Mouse (Mus musculus) macrophage (primary cell): ENCODE data around the gene Tmbim4. TPM values are rescaled to one million over a fixed set of nuclear protein-coding genes. Genes with fewer than 3 reads are reported as not detected.
A peak's percentile ranks its signal among the peaks of the same experiment; 100 is the strongest.

Source experiments
- H3K27ac ChIP-seq: fragments of 350-480 bp; formaldehyde crosslinking; 2 replicates; pipeline ENCODE4 v1.9.0; 2021
- H3K36me3 ChIP-seq: fragments of 350-480 bp; formaldehyde crosslinking; 2 replicates; pipeline ENCODE4 v1.9.0; 2021; ENCODE audit errors: inconsistent target
- H3K4me3 ChIP-seq: fragments of 350-480 bp; formaldehyde crosslinking; 2 replicates; pipeline ENCODE4 v1.9.0; 2021; ENCODE audit errors: inconsistent target
- H3K79me2 ChIP-seq: fragments of 350-480 bp; formaldehyde crosslinking; 2 replicates; pipeline ENCODE4 v1.9.0; 2021; ENCODE audit errors: inconsistent target
- WGBS: methylation state at CpG from one replicate; pipeline ENCODE4 v1.1.7; 2026; ENCODE audit warnings: inconsistent platforms; ENCODE audit not compliant: missing documents; 5-methylcytosine and 5-hydroxymethylcytosine counted together
- polyA plus RNA-seq: library from polyadenylated mRNA; stranded (reverse); fragments of 250-400 nt; gene quantifications from 3 replicates; pipeline ENCODE4 v1.2.4, GENCODE M21; 2018; ENCODE audit warnings: inconsistent platforms

The Tmbim4 gene
- polyA plus RNA-seq, 1 experiment from 2014 or later, result 63.2 TPM

DNA sequence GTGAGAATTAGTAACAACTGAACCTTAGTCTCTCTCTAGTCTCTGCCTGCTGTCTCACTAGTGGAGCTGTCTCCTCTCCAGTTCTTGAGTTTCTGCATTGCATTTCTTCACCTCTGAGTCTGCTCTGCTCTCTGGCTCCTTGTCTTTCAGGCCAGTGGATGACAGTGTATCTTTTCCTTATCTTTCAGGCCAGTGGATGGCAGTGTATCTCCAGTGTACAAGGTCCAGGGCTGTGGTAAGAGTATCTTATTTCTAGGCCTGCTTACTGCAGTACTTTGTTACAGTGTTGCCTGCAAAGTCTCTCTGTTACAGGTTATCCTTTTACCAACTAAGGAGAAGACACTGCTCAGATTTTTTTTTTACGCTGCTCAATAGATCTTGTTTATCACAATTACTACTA, 18.5 kb upstream of the Tmbim4 start:
- Histone ChIP-seq H3K36me3 (0 out of 2 replicates have a peak, but pooled peaks cover 12% of the 10 kb centered on the region), H3K27ac (no peak overlapping the region), H3K79me2 (peaks cover 27% of the 10 kb centered on the region; the same call in 1 of the 2 replicates), H3K4me3 (no peak overlapping the region)
- WGBS, result 100% methylated on average over 1 of the region's 1 CpGs

DNA sequence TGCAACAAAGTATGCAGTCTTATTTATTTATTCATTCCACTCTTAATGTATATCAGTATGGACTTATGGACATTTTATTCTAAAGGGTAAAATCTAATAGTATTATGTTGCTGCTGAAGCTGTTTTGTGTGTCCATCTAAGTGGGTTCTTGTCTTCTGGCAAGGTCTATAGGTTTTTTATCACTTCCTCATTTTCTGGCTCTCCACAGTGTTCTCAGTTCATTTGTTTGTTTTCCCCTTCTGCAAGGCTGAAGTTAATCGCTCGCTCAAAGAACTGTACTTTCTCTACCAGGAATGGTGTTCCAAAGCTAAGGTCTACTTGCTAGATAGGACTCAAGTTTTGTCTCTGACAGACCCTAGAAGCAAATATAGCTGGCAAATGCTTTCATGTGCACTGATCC, 18.0 kb upstream of the Tmbim4 start:
- Histone ChIP-seq H3K79me2 (peaks cover 32% of the 10 kb centered on the region; the same call in 1 of the 2 replicates), H3K36me3 (0 out of 2 replicates have a peak, but pooled peaks cover 12% of the 10 kb centered on the region), H3K4me3 (no peak overlapping the region), H3K27ac (no peak overlapping the region)
- 10% methylated on average over 2 of the region's 2 CpGs for WGBS

DNA sequence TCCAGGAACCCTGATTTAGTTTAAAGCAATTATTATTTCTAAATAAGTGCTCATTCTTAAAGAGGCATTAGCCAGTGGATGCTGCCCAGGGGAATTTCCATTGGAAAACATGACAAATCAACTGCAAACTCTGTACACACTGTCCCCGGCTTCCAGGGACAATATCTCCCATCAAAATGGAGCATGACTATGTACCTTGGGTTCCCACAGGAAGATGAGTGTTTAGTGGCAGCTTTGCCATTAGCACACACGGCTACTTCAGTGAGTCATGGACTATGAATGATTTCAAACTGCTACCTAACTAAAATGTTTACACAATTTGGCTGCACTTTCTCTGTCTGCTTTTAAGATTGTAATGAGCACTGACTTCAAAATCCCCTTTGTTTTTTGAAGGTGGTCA, 12.9 kb upstream of the Tmbim4 start:
- no peak overlapping the region for H3K27ac ChIP-seq
- H3K4me3 ChIP-seq, result no peak overlapping the region
- H3K36me3 ChIP-seq, result no peaks in the 10 kb centered on the region
- 75% methylated on average over 1 of the region's 2 CpGs for WGBS
- H3K79me2 ChIP-seq, result peaks cover 68% of the 10 kb centered on the region; the same call in 1 of the 2 replicates

DNA sequence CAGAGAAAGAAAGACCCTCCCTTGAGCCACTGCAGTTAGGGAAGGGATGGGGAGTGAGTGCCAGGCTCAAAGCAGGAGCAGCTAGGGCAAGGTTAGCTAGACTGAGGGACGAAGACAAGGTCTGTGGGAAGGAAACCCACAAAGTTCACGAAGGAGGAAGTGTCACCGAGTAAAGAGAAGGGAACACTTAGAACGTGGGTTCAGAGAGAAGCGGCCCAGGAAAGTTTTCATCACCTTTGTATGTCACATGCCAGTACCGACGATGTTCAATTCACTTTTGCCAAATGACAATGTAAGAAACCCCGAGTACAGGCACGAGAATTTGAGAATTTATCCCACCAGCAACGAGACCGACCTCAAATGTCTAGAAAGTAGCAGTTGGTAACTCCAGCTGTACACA, 12.1 kb upstream of the Tmbim4 start:
- H3K79me2 ChIP-seq, result peaks cover 76% of the 10 kb centered on the region; the same call in 1 of the 2 replicates
- H3K27ac ChIP-seq, result peak overlapping the region; percentile 65
- peak overlapping the region; percentile 1; the same call in 1 of the 2 replicates for H3K4me3 ChIP-seq
- WGBS, result 1% methylated on average over 11 of the region's 11 CpGs
- no peaks in the 10 kb centered on the region for H3K36me3 ChIP-seq

DNA sequence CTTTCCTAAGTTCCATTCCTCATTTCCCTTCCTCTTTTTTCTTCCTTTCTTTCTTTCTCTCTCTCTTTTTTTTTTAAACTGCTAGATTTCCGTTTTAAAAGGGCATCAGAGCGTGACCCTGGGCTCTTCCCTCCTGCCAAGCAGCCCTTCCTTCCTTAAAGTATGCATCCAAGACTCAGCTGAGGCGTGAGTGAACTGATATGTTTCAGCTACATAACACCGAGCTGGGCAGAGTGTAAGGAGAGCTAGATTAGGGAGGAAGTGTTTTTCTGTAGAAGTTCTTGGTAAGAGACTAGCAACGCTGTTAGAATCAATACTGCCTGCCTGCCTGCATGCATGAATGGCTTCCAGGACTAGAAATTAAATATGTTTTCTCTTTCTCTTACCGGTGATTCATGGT, 11.6 kb upstream of the Tmbim4 start:
- peaks cover 77% of the 10 kb centered on the region; the same call in 1 of the 2 replicates for H3K79me2 ChIP-seq
- peak overlapping the region; percentile 1; the same call in 1 of the 2 replicates for H3K4me3 ChIP-seq
- H3K27ac ChIP-seq, result peak overlapping the region; percentile 65
- 8% methylated on average over 5 of the region's 6 CpGs for WGBS
- no peaks in the 10 kb centered on the region for H3K36me3 ChIP-seq

DNA sequence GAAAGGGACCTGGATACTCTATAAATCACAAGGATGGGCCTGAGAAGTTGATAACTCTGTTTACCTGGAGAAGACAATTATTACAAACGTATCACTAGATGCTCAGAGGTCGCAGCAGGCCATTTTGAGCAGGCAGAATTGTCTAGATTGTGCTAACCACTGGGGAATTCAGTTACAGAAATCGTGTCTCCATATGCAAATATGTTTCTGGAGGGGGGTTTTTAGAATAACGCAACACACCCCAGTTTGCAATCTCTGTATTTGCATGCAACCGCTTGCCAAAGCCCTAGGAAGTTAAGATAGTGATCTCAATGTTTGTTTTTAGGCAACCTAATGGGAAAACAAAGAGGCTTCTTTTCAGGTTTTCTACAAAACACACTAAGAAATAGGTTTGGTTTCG, 10.2 kb upstream of the Tmbim4 start:
- peaks cover 79% of the 10 kb centered on the region for H3K79me2 ChIP-seq
- 80% methylated on average over 6 of the region's 6 CpGs for WGBS
- H3K27ac ChIP-seq, result no peak overlapping the region
- no peaks in the 10 kb centered on the region for H3K36me3 ChIP-seq
- H3K4me3 ChIP-seq, result no peak overlapping the region

DNA sequence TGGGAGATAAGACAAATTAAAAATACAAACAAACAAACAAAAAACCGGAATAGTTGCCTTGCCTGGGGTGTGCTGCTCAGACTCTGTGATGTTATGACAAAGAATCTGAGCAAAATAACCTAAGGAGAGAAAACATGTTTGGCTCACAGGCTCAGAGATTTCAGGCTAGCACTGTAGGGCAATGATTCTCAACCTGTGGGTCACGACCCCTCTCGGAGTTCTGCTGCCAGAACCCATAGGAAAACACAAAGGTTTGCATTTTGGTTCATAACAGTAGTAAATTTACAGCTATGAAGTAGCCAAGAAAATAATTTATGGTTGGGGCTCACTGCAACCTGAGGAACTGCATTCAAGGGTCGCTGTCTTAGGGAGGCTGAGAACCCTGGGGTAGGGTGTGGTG, 9.1 kb upstream of the Tmbim4 start:
- H3K27ac ChIP-seq, result no peak overlapping the region
- whole genome bisulfite sequencing, result 86% methylated on average over 4 of the region's 4 CpGs

DNA sequence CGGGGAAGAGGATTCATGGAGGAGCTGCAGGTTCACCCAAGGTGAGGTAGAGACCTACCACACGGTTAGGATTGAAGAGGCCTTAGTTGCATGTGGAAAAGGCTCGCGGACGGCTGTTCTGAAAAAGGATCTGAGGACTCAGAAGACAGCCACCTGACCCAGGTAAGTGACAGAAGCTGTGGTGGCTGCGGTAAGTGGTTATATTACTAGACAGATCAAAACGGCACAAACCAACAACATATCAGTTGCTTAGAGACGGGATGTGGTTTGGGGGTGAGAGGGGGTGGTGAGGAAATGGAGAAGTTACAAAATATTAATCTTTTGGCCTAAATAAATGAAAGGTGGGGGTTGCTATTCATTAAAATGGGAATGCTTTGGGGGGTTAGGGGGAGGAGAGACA, 8.1 kb upstream of the Tmbim4 start:
- H3K79me2 ChIP-seq, result peaks cover 85% of the 10 kb centered on the region
- H3K36me3 ChIP-seq, result no peaks in the 10 kb centered on the region
- no peak overlapping the region for H3K27ac ChIP-seq
- 14% methylated on average over 8 of the region's 8 CpGs for WGBS
- H3K4me3 ChIP-seq, result no peak overlapping the region

More for the DNA sequence above, 9.1 kb upstream of the Tmbim4 start:
- Histone ChIP-seq H3K36me3 (no peaks in the 10 kb centered on the region), H3K4me3 (no peak overlapping the region), H3K79me2 (peaks cover 81% of the 10 kb centered on the region)

DNA sequence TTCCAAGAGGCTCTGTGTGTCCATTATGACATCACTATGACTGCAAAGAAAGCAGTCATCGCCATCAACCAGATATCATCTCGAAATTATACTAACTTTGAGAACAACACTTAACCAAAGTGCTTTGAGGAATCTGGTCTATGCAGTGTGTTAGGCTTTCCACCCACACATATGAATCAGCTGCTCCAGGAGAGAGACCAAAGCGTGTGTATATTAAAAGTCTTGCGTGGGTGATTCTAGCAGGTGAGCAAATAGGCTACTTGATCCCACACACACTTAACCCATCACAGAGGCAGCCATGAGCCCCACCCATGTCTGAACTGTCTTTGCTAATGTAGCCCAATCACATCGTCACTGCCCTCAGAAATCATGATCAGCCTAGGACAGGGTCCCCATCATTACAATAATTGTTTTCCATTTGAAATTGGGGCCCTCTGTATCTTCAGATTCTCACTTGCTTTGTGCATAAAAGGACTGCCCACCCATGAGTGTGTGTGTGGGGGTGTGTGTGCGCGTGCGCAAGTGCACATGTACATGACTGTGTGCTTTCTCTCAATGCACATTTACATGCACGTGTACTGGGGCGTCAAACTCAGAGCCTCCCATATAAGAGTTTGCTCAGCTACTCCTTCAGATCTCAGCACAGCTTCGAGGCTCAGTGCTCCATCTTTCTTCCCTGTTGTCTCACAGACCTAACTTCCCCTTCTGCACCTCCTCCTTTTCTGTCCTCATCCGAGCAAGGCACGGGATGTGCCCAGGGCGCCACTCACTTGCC, 4.1 kb upstream of the Tmbim4 start:
- 68% methylated on average over 14 of the region's 14 CpGs for WGBS
- no peaks in the 10 kb centered on the region for H3K36me3 ChIP-seq
- no peak overlapping the region for H3K27ac ChIP-seq
- H3K79me2 ChIP-seq, result peaks cover 89% of the 10 kb centered on the region
- H3K4me3 ChIP-seq, result no peak overlapping the region

DNA sequence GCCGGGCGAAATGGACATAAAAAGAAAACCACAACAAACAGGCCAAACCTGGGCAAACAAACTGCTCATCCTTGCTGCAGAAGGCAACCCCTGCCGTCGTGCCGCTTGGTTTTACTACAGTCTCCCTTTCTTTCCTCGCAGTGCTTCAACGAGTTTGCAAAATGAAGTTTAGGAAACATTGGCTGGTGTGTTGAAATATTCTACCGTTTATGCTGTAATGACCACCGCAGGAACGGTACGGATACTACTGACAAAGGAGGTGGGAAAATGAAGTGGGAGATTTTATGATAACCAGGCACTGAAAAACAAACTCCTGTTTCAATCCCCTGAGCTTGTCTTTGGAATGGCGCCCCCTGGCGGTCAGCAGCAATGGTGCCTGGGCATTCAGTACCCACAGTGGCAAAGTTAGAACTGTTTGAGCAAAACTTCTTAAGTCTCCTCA, 592 bp downstream of the Tmbim4 start, which contains the start of gene Irak3:
TSS of gene Irak3 (minus strand) at position 170 of the 442 bp plus-strand sequence.
- Histone ChIP-seq H3K27ac (peak within 1 kb of the TSS; percentile 73), H3K4me3 (peak within 1 kb of the TSS; percentile 76), H3K36me3 (no peaks in the 10 kb centered on the region), H3K79me2 (peaks cover 41% of the 10 kb centered on the region)
- WGBS, result 1% methylated on average over 13 of the region's 13 CpGs

DNA sequence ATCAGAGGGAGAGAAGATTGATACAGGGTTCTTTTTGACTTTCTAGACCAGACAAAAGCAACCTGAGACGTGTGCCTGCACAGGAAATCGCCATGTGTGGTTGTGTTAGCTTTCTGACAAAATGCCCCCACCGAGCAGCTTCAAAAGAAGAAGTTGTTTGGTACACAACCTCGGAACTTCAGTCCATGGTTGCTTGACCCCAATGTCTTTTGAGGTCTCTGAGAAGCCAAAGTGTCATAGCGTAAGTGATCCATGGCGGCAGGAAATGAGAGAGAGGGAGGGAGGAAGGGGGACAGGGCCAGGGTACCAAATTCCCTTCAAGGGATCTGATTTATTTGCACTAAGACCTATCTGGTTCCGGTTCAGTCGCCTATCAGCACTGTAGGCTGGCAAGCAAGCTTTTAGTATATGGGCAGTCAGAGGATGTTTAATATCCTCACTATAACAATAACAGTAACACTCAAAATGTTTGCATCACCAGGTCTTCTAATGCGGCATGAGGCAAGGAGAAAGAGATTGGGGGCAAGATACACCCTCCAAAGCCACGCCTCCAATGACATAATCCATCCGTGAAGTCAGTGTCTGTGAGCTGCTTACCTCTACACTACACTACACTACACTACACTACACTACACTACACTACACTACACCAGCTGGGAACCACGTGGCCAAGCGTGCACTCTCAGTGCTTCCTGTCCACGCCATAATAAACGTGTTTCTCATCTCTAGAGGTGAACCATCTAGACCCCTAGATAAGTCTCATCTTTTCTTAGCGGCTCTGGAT, 1.3 kb downstream of the Tmbim4 start:
- H3K4me3 ChIP-seq, result peak overlapping the region; percentile 76
- no peaks in the 10 kb centered on the region for H3K36me3 ChIP-seq
- WGBS, result 54% methylated on average over 16 of the region's 16 CpGs
- H3K27ac ChIP-seq, result peak overlapping the region; percentile 73
- peaks cover 35% of the 10 kb centered on the region; the same call in 1 of the 2 replicates for H3K79me2 ChIP-seq

DNA sequence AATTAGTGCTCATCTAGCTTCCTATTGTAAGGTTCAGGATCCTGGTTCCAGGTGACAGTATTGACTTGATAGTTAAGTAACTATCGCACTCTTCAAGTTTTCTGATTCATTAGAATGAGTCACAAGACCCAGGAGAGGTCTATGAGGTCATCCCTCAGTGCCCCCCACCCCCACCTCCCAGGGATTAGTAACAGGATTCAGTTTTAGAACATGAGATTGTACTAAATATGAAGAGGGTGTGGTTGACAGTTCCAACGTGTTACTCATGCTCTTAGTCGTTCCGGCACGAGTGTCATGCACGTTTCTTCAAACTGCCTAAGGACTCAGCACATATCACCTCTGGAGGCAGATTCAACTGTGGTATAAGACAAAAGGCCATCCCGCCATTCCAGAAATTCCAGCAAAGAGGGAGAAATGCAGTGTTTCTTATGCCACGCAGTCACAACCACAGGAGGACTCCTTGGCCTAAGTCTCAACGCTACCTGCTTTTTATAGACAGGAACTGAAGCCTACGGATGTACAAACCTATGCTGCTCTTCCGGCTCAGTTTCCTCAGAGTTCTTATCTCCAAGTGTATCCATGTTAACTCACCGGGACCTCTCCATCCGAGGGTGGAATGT, 3.3 kb downstream of the Tmbim4 start:
- Histone ChIP-seq H3K27ac (no peak overlapping the region), H3K79me2 (peaks cover 26% of the 10 kb centered on the region), H3K36me3 (no peaks in the 10 kb centered on the region), H3K4me3 (no peak overlapping the region)
- WGBS, result 91% methylated on average over 11 of the region's 13 CpGs

DNA sequence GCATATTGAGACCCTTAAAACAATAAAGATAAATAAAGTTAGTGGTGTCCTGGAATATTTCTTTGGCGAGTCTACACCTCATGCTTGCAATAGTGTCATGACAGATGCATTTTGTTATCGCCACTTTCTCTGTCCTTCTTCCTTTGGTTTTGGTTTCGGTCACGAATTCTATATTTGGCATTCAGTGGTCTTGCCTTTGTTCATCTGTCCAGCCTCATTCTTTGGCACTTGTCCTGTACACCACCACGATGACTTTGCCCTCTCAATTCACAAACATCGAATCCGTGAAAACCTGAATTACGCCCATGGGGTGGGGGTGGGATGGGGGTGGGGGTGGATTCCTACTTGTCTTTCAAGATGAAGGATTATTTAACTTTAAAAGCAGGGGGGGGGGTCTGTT, 6.6 kb downstream of the Tmbim4 start:
- 13% methylated on average over 8 of the region's 8 CpGs for WGBS
- no peaks in the 10 kb centered on the region for H3K36me3 ChIP-seq
- H3K79me2 ChIP-seq, result peaks cover 45% of the 10 kb centered on the region
- peak overlapping the region; percentile 96 for H3K4me3 ChIP-seq
- H3K27ac ChIP-seq, result 0 out of 2 replicates have a peak overlapping the region, but pooled peaks have one; percentile 3
